Mouse (Mus musculus) hindbrain, embryonic 12.5 days (tissue): ENCODE measurements around the gene Syne1. TPM values are rescaled to one million over a fixed set of nuclear protein-coding genes. Genes with fewer than 3 reads are reported as not detected.

Experiments
- ATAC-seq: fragments of 200-750 bp; cut with Nextera tagmentation; 2 replicates; pipeline ENCODE4 v1.8.0; 2017; ENCODE audit warnings: moderate TSS enrichment; ENCODE audit not compliant: low FRiP score
- H3K27ac ChIP-seq: fragments of 300-500 bp; sonication (generic); 2 replicates; pipeline ENCODE4 v1.5.1; 2016; ENCODE audit warnings: mild to moderate bottlenecking
- H3K27me3 ChIP-seq: fragments of 300-500 bp; sonication (generic); 2 replicates; pipeline ENCODE4 v1.6.1; 2016; ENCODE audit warnings: mild to moderate bottlenecking
- H3K36me3 ChIP-seq: fragments of 300-500 bp; sonication (generic); 2 replicates; pipeline ENCODE4 v1.6.1; 2016; ENCODE audit warnings: mild to moderate bottlenecking
- H3K4me1 ChIP-seq: fragments of 300-500 bp; sonication (generic); 2 replicates; pipeline ENCODE4 v1.6.1; 2016
- H3K4me2 ChIP-seq: fragments of 300-500 bp; sonication (generic); replicated peaks from 2 replicates; pipeline ENCODE4 v1.6.1; 2016; ENCODE audit warnings: mild to moderate bottlenecking
- H3K4me3 ChIP-seq: fragments of 300-500 bp; sonication (generic); 2 replicates; pipeline ENCODE4 v1.5.1; 2016; ENCODE audit warnings: mild to moderate bottlenecking
- H3K9ac ChIP-seq: fragments of 300-500 bp; sonication (generic); 2 replicates; pipeline ENCODE4 v1.6.1; 2016; ENCODE audit warnings: mild to moderate bottlenecking, moderate library complexity
- H3K9me3 ChIP-seq: fragments of 300-500 bp; sonication (generic); replicated peaks from 2 replicates; pipeline ENCODE4 v1.6.1; 2016; ENCODE audit warnings: mild to moderate bottlenecking
- WGBS: fragments of 180-500 bp; shearing (Covaris S2); methylation state at CpG from one replicate; pipeline ENCODE4 v1.1.7; 2016; 5-methylcytosine and 5-hydroxymethylcytosine counted together
- polyA plus RNA-seq: library from polyadenylated mRNA; unstranded; fragments of >200 nt; fragmentation: Nextera tagmentation; extraction: Ambion mirVana; gene quantifications from 2 replicates; pipeline ENCODE4 v1.2.1, GENCODE M21; 2016

Gene Syne1
- polyA plus RNA-seq, 1 experiment from 2014 or later, result 7.0 TPM

DNA sequence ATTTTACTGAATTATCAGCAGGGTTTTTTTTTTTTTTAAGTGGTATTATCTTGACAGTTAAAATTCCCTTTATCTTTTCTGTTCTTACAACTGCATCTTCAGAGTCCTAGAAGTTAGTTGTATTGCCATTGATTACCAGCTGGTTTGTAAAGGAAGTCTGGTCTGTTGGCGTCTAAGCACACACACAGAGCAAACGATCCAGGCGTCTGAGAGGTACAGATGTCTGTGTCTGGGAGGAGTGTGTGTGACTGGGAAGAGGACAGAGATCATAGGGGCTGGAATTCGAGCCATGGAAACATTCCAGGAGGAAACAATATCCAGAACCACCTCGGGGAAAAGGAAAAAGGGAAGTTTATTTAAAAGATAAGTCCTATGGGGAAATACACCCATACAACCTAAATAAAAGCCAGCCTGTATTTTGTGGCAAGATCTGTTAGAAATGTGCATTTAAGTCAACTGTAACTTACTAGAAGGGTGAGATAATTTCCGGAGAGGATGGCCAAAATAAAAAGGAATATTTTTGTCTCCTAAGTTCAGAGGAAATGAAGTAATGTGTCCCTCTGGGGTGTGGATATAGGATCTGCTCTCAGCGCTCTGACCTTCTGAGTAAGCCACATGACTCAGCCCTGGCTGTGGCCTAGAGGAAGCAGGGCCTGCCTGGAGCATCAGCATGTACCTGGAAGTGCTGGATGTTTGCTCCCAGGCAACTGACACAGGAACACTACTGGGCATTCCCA, 343.2 kb downstream of the Syne1 start:
- Histone ChIP-seq H3K9ac (no peak overlapping the region), H3K9me3 (no peaks in the 10 kb centered on the region), H3K4me3 (no peak overlapping the region), H3K4me1 (no peaks in the 10 kb centered on the region), H3K4me2 (no peak overlapping the region), H3K27me3 (no peaks in the 10 kb centered on the region), H3K36me3 (no peaks in the 10 kb centered on the region), H3K27ac (no peak overlapping the region)
- 57% methylated on average over 7 of the region's 7 CpGs for WGBS
- no peak for ATAC-seq

DNA sequence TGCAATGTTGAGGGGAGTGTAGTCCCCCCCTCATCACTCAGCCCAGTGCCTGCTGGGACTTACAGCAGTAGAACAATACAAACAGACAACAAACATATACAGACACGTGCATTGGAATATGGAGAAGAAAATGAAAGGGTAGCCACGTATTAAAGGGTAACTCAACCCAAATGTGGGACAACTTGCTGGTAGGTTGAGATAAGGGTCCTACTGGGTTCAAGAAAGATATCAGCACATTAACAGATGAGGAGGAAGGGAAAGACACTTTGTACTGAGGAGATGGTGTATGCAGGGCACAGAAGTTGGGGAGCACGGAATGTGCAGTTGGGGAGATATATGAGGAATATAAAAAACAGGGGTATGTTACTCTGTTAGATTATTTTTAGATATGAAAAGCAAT, 345.3 kb downstream of the Syne1 start:
- no peak overlapping the region for H3K4me3 ChIP-seq
- H3K4me1 ChIP-seq, result no peaks in the 10 kb centered on the region
- H3K9me3 ChIP-seq, result no peaks in the 10 kb centered on the region
- no peak overlapping the region for H3K27ac ChIP-seq
- no peak overlapping the region for H3K4me2 ChIP-seq
- no peaks in the 10 kb centered on the region for H3K27me3 ChIP-seq
- ATAC-seq, result no peak
- WGBS, result 86% methylated on average over 3 of the region's 3 CpGs
- no peak overlapping the region for H3K9ac ChIP-seq
- H3K36me3 ChIP-seq, result no peaks in the 10 kb centered on the region

DNA sequence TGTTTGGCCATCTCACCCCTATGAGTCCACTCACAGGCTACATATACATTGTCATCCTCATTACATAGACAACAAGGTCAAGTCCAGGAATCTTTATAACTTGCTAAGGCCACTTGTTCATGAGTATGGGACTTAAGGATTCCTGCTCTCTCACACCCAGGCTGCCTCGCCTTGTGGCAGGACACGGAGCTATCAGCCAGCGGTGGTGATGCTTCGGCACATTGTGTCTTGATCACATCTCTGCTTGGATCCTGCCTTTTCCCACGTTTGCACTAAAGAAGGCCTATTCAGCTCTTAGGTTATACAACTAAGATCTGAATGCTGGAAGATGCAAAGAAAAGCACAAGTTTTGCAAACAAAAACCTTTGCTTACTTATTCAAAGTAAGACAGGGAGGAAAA, 345.7 kb downstream of the Syne1 start:
- Histone ChIP-seq H3K4me2 (no peak overlapping the region), H3K27me3 (no peaks in the 10 kb centered on the region), H3K4me3 (no peak overlapping the region), H3K36me3 (no peaks in the 10 kb centered on the region), H3K4me1 (no peaks in the 10 kb centered on the region), H3K9ac (no peak overlapping the region), H3K27ac (no peak overlapping the region), H3K9me3 (no peaks in the 10 kb centered on the region)
- 85% methylated on average over 5 of the region's 5 CpGs for WGBS
- ATAC-seq, result no peak

DNA sequence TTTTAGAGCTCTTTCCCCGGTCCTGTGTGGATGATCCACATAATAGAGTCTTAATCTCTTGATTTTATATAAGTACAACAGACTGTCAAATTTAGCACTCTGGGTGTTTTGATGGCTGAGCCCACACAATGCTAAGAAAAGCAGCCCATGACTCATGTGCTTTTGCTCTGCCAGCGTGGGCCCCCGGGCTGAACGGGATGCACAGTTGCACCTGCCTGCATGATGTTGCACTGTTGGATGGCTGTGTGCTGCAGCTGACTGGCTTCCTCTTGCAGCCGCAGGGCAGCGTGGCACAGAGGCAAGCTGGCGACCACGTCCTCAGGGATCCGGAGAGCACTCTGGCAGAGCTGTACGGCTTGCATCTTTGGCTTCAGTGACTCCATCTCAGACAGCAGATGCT, 347.4 kb downstream of the Syne1 start:
- H3K4me3 ChIP-seq, result no peak overlapping the region
- H3K4me2 ChIP-seq, result no peak overlapping the region
- WGBS, result 72% methylated on average over 10 of the region's 10 CpGs
- H3K9me3 ChIP-seq, result no peaks in the 10 kb centered on the region
- H3K36me3 ChIP-seq, result no peaks in the 10 kb centered on the region
- peak; percentile 81; the same call in 1 of the 2 replicates for ATAC-seq
- no peak overlapping the region for H3K9ac ChIP-seq
- no peaks in the 10 kb centered on the region for H3K4me1 ChIP-seq
- H3K27me3 ChIP-seq, result no peaks in the 10 kb centered on the region
- no peak overlapping the region for H3K27ac ChIP-seq

DNA sequence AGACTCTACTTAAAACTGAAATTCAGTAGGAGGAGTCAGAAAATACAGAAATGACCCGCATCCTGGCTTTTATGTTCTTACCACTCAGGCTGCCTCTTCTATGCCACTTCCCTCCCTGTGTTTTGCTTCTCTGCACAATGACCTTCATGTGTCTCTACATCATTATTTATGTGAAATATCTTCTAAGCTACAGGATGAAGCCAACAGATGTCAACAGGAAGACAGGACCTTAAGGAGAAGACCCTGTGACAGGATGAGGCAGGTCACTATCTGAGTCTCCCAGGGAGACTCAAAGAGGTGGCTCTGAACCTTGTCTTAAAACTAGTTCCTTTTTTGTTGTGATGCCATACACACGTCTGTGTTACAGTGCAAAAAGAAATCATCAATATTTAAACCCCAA, 353.9 kb downstream of the Syne1 start:
- WGBS, result 83% methylated on average over 2 of the region's 2 CpGs
- no peak for ATAC-seq

GRCm38 (mm10) chr10:5196267-5196666, 355.0 kb downstream of the Syne1 start:
- Histone ChIP-seq H3K27me3 (no peaks in the 10 kb centered on the region), H3K9me3 (no peaks in the 10 kb centered on the region), H3K4me2 (no peak overlapping the region), H3K4me1 (no peaks in the 10 kb centered on the region), H3K9ac (no peak overlapping the region), H3K27ac (no peak overlapping the region), H3K36me3 (no peaks in the 10 kb centered on the region), H3K4me3 (no peak overlapping the region)
- WGBS, result 94% methylated on average over 5 of the region's 5 CpGs
- ATAC-seq, result no peak

More for the DNA sequence above, 353.9 kb downstream of the Syne1 start:
- Histone ChIP-seq H3K27ac (no peak overlapping the region), H3K36me3 (no peaks in the 10 kb centered on the region), H3K9ac (no peak overlapping the region), H3K4me2 (no peak overlapping the region), H3K27me3 (no peaks in the 10 kb centered on the region), H3K4me3 (no peak overlapping the region), H3K4me1 (no peaks in the 10 kb centered on the region), H3K9me3 (no peaks in the 10 kb centered on the region)

GRCm38 (mm10) chr10:5195288-5195687, 356.0 kb downstream of the Syne1 start:
- H3K4me3 ChIP-seq, result no peak overlapping the region
- no peak overlapping the region for H3K9ac ChIP-seq
- WGBS, result 76% methylated on average over 5 of the region's 5 CpGs
- no peaks in the 10 kb centered on the region for H3K4me1 ChIP-seq
- H3K27ac ChIP-seq, result no peak overlapping the region
- no peaks in the 10 kb centered on the region for H3K9me3 ChIP-seq
- H3K27me3 ChIP-seq, result no peaks in the 10 kb centered on the region
- ATAC-seq, result no peak
- H3K36me3 ChIP-seq, result no peaks in the 10 kb centered on the region
- peak overlapping the region; percentile 64; the same call in 1 of the 2 replicates for H3K4me2 ChIP-seq

DNA sequence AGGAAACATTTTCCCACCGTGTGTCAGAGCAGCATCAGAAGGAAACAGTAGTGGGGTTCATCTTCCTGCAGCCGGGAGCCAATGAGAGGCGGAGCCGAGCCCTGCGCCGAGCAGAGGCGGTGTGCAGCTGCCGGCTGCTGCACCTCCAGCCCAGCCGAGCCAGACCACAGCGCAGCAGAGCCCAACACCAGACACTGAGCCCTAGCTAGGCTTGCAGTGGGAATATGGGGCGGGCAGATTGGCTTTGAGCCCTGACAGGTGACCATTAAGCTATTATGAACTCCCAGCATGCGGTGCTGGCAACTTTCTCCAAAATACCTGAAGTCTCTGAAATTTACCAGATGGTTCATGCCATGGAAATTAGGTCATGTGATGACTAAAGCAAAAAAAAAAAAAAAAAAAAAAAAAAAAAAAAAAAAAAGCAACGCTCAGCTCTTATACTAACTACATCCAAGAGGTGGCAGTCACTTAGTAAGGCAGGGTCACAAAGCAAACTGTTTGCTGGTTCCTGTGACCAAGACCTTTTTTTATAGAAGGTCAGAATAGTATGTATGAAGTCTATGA, 356.5 kb downstream of the Syne1 start:
- Histone ChIP-seq H3K4me1 (no peaks in the 10 kb centered on the region), H3K4me3 (peak overlapping the region; percentile 48), H3K4me2 (peak overlapping the region; percentile 64), H3K27me3 (no peaks in the 10 kb centered on the region), H3K9me3 (no peaks in the 10 kb centered on the region), H3K27ac (peak overlapping the region; percentile 88), H3K36me3 (no peaks in the 10 kb centered on the region), H3K9ac (peak overlapping the region; percentile 62)
- WGBS, result under 1% methylated on average over 13 of the region's 13 CpGs
- ATAC-seq, result peak; percentile 99

- peak overlapping the region; percentile 62 for H3K9ac ChIP-seq
- H3K9me3 ChIP-seq, result no peaks in the 10 kb centered on the region
- peaks cover 3% of the 10 kb centered on the region; the same call in 1 of the 2 replicates for H3K36me3 ChIP-seq
- H3K27me3 ChIP-seq, result no peaks in the 10 kb centered on the region
- no peaks in the 10 kb centered on the region for H3K4me1 ChIP-seq
- WGBS, result 2% methylated on average over 13 of the region's 13 CpGs
- peak overlapping the region; percentile 88 for H3K27ac ChIP-seq
- peak; percentile 94 for ATAC-seq
- H3K4me3 ChIP-seq, result peak overlapping the region; percentile 48
- peak overlapping the region; percentile 64 for H3K4me2 ChIP-seq
Measured at GRCm38 (mm10) chr10:5194081-5194670, 357.1 kb downstream of the Syne1 start.

DNA sequence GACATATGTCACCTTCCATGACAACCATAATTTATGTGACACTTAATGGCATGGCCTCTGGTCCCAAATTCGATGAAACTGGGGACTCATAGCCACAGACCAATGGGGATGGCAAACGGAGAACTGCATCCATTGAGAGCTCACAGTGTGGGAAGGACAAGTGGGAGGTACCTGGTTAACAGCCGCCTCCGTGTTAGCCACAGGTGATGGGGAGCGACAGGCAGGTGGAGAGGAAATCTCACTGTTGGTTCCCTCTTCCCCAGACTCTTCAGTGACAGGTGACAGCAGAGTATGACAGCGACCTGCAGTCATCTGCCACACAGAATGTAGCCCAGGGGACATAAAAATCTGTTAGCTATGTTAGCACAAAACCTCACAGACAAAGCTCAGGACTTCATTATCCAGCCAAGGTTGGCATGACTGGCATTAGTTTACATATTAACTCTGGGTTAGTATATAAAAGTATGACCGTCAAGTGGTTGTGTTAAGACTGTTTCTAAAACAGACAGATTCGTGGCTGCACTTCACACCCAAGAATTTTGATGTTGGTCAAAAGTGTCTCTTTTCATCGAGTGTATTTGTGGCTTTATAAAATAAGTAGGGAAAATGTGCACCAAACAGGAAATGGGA, 358.3 kb downstream of the Syne1 start:
- Histone ChIP-seq H3K27ac (no peak overlapping the region), H3K4me2 (no peak overlapping the region), H3K4me3 (no peak overlapping the region), H3K9ac (no peak overlapping the region), H3K4me1 (no peaks in the 10 kb centered on the region), H3K36me3 (peaks cover 5% of the 10 kb centered on the region; the same call in 1 of the 2 replicates), H3K27me3 (no peaks in the 10 kb centered on the region), H3K9me3 (0 out of 2 replicates have a peak, but pooled peaks cover 3% of the 10 kb centered on the region)
- no peak for ATAC-seq
- WGBS, result 79% methylated on average over 9 of the region's 9 CpGs

DNA sequence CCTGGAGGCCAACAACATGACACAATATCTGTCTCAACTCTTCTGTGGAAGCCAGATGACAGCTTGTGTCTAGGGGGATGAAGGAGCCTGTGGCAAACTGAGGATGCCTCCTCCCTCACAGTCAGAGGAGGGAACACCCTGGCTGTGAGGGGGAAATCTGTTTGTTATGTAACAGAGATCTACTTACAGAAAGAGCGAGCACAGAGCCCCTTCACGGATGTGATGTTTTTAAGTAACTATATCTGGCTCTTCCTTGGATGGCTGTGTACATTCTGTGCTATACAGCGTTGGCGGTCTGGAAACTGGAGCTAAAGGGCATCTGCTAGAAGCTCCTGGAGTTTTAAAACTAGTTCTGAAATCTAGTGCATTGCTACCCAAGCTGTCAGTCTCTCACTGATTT, 360.5 kb downstream of the Syne1 start:
- H3K9me3 ChIP-seq, result 0 out of 2 replicates have a peak, but pooled peaks cover 3% of the 10 kb centered on the region

GRCm38 (mm10) chr10:5188890-5189289, 362.4 kb downstream of the Syne1 start:
- Histone ChIP-seq H3K27me3 (no peaks in the 10 kb centered on the region), H3K9me3 (0 out of 2 replicates have a peak, but pooled peaks cover 3% of the 10 kb centered on the region), H3K27ac (no peak overlapping the region), H3K4me3 (no peak overlapping the region), H3K4me2 (no peak overlapping the region), H3K9ac (no peak overlapping the region), H3K4me1 (no peaks in the 10 kb centered on the region), H3K36me3 (peaks cover 5% of the 10 kb centered on the region; the same call in 1 of the 2 replicates)
- no peak for ATAC-seq

More for the DNA sequence above, 360.5 kb downstream of the Syne1 start:
- Histone ChIP-seq H3K9ac (no peak overlapping the region), H3K27me3 (no peaks in the 10 kb centered on the region), H3K4me1 (no peaks in the 10 kb centered on the region), H3K36me3 (peaks cover 5% of the 10 kb centered on the region; the same call in 1 of the 2 replicates), H3K4me3 (no peak overlapping the region), H3K4me2 (no peak overlapping the region), H3K27ac (no peak overlapping the region)
- 81% methylated on average over 4 of the region's 4 CpGs for WGBS
- ATAC-seq, result no peak
